Mouse (Mus musculus): ENCODE results near the gene Zfp978. TPM values are rescaled to one million over a fixed set of nuclear protein-coding genes. Genes with fewer than 3 reads are reported as not detected.
"Not testable (repeated sequence)": the region's sequence is repeated elsewhere in the genome, so short reads cannot be mapped to it uniquely, and the experiment has no call there.

Gene Zfp978
- polyA plus RNA-seq, 1 experiment from 2014 or later: not detected

DNA sequence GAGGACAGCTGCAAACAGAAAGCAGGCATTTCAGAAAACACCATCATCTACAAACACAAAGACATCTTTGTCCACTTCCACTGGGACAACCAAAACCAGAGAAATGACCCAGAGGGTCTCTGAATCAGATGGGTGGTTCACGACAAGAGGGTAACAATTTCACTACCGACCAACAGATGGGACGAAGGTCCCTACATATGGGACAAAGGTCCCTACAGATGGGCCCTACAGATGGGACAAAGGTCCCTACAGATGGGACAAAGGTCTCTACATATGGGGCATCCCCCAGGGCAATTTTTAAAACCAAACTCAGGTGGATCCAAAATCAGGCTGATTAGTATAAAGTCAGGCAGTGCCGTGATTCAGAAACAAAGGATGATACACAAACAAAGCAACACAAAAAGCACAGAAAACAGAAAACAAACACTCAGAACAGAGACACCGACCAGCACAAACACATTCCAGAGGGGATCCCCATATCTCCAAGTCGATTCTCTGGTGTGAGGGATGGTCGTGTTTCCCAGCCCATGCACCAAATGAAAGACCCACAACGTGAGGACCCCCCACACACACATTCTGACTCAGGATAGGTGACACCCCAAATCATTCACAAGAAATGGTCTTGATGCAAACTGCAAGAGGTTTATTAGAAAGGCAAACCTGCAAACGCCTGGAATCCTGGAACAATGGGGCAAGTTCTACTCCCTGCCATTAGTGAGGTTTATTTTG, 11.3 kb upstream of the Zfp978 start:
- WGBS: 84% methylated on average over 9 of the region's 9 CpGs
- not testable (repeated sequence) for H3K4me3 ChIP-seq (ENCODE audit: low read length); H3K9ac ChIP-seq (ENCODE audit: low read depth, low read length); ATAC-seq; H3K27ac ChIP-seq (ENCODE audit: low read length); H3K4me2 ChIP-seq (ENCODE audit: low read depth, low read length); H3K27me3 ChIP-seq (replicated peaks; ENCODE audit: control insufficient read depth, insufficient read depth, low read length); H3K36me3 ChIP-seq (ENCODE audit: control insufficient read depth, insufficient read depth, low read length); H3K4me1 ChIP-seq (ENCODE audit: control insufficient read depth, insufficient read depth, low read length)
- H3K9me3 ChIP-seq (ENCODE audit: control insufficient read depth, low read length): peaks cover 35% of the 10 kb centered on the region

DNA sequence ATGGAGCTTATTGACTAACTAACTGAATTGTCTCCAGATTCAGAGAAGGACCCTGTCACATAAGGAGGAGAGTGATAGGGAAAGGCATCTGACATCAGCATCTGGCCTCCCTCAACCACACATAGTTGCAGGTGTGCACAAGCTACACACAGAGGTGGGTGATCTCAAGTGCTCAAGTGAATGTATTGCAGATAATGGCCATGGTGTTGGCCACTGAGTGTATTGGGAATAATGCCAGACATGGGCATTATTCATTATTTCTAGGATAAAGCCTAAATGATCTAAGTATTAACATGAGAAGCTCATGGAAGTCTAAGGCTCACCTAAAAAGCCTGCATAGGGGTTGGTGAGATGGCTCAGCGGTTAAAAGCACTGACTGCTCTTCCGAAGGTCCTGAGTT, 10.6 kb upstream of the Zfp978 start:
- not testable (repeated sequence) for H3K4me2 ChIP-seq (ENCODE audit: low read depth, low read length); H3K27ac ChIP-seq (ENCODE audit: low read length); H3K9ac ChIP-seq (ENCODE audit: low read depth, low read length); H3K27me3 ChIP-seq (replicated peaks; ENCODE audit: control insufficient read depth, insufficient read depth, low read length); H3K4me3 ChIP-seq (ENCODE audit: low read length); H3K36me3 ChIP-seq (ENCODE audit: control insufficient read depth, insufficient read depth, low read length); ATAC-seq; H3K4me1 ChIP-seq (ENCODE audit: control insufficient read depth, insufficient read depth, low read length)
- WGBS: 87% methylated on average over 2 of the region's 2 CpGs
- H3K9me3 ChIP-seq (ENCODE audit: control insufficient read depth, low read length): peaks cover 35% of the 10 kb centered on the region

DNA sequence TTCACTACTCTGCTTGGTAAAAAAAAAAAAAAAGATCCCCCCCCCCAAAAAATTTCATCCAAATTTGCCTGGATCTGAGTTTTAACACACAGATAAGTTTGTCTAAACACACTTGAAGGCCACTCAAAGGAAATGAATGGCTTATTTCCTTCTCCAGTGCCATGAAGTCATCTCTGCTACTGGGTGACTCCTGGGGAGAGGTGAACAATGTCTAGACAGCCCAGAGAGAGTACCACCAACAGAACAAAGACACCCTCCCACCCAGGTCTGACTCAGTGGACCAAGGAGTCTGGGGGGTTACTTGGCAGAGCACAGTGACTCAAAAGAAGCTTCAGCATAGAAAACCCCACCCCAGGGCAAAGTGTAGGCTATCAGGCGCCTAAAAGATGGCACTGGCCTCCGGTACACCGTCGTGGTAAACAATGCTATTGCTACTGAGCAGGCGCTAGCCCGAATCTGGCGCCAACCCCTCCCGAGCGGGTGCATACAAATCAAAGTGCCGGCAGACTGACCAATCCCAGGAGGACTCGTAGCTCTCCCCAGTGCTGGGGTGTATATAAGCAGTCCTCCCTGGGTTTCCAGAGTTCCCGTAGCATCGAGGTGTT, 9.6 kb upstream of the Zfp978 start:
- H3K4me3 ChIP-seq (ENCODE audit: low read length); H3K27me3 ChIP-seq (replicated peaks; ENCODE audit: control insufficient read depth, insufficient read depth, low read length): not testable (repeated sequence)
- 82% methylated on average over 9 of the region's 13 CpGs for WGBS

GRCm38 (mm10) chr4:147353626-147354025, 7.5 kb upstream of the Zfp978 start:
- H3K9ac ChIP-seq (ENCODE audit: low read depth, low read length); H3K4me2 ChIP-seq (ENCODE audit: low read depth, low read length); H3K36me3 ChIP-seq (ENCODE audit: control insufficient read depth, insufficient read depth, low read length); H3K27me3 ChIP-seq (replicated peaks; ENCODE audit: control insufficient read depth, insufficient read depth, low read length); H3K4me1 ChIP-seq (ENCODE audit: control insufficient read depth, insufficient read depth, low read length); ATAC-seq; H3K27ac ChIP-seq (ENCODE audit: low read length); H3K4me3 ChIP-seq (ENCODE audit: low read length): not testable (repeated sequence)
- 75% methylated on average over 4 of the region's 4 CpGs for WGBS
- H3K9me3 ChIP-seq (ENCODE audit: control insufficient read depth, low read length): peaks cover 24% of the 10 kb centered on the region

More for the DNA sequence above, 9.6 kb upstream of the Zfp978 start:
- peaks cover 33% of the 10 kb centered on the region for H3K9me3 ChIP-seq (ENCODE audit: control insufficient read depth, low read length)
- not testable (repeated sequence) for H3K36me3 ChIP-seq (ENCODE audit: control insufficient read depth, insufficient read depth, low read length); H3K4me2 ChIP-seq (ENCODE audit: low read depth, low read length); H3K9ac ChIP-seq (ENCODE audit: low read depth, low read length); H3K27ac ChIP-seq (ENCODE audit: low read length); ATAC-seq; H3K4me1 ChIP-seq (ENCODE audit: control insufficient read depth, insufficient read depth, low read length)

DNA sequence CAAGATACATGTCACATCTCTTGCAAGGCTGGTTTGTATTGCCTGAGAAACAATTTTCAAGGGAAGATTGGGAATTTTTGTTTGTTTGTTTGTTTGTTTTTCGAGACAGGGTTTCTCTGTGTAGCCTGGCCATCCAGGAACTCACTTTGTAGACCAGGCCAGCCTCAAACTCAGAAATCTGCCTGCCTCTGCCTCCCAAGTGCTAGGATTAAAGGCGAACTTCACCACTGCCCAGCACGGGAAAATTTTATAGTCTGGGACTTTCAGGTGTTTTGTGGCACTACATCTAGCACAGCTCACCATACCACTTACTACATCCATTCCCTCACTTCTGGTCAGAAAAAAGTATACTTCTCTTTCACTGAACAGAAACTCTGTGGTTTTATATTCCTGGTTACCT, 5.1 kb upstream of the Zfp978 start:
- H3K9ac ChIP-seq (ENCODE audit: low read depth, low read length); H3K4me1 ChIP-seq (ENCODE audit: control insufficient read depth, insufficient read depth, low read length); H3K4me2 ChIP-seq (ENCODE audit: low read depth, low read length); ATAC-seq; H3K27me3 ChIP-seq (replicated peaks; ENCODE audit: control insufficient read depth, insufficient read depth, low read length); H3K36me3 ChIP-seq (ENCODE audit: control insufficient read depth, insufficient read depth, low read length); H3K27ac ChIP-seq (ENCODE audit: low read length); H3K4me3 ChIP-seq (ENCODE audit: low read length); H3K9me3 ChIP-seq (ENCODE audit: control insufficient read depth, low read length): not testable (repeated sequence)
- no CpG with 5 or more reads among the region's 3 CpGs for WGBS

DNA sequence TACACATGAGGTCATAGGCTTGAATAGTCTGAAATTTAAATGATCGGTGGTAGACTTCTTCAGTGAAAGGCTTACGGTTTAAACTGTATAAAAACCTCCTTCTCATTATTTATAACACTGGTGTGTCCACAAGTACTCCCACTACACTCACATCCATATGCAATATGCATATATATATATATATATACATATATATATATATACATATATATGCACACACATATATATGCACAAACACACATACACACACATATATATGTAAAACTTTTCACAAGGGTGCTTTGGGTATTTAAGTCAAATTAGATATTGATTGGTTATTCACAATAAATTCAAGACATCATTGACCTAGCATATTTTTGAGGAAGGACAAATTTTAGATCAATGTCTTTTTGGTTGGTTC, 3.9 kb upstream of the Zfp978 start:
- not testable (repeated sequence) for H3K27me3 ChIP-seq (replicated peaks; ENCODE audit: control insufficient read depth, insufficient read depth, low read length); H3K4me3 ChIP-seq (ENCODE audit: low read length); H3K27ac ChIP-seq (ENCODE audit: low read length); H3K4me1 ChIP-seq (ENCODE audit: control insufficient read depth, insufficient read depth, low read length); H3K36me3 ChIP-seq (ENCODE audit: control insufficient read depth, insufficient read depth, low read length); H3K9ac ChIP-seq (ENCODE audit: low read depth, low read length); H3K4me2 ChIP-seq (ENCODE audit: low read depth, low read length); H3K9me3 ChIP-seq (ENCODE audit: control insufficient read depth, low read length); ATAC-seq
- no CpG with 5 or more reads among the region's 2 CpGs for WGBS

GRCm38 (mm10) chr4:147361872-147362271, 769 bp downstream of the Zfp978 start:
- H3K36me3 ChIP-seq (ENCODE audit: control insufficient read depth, insufficient read depth, low read length); H3K4me3 ChIP-seq (ENCODE audit: low read length); ATAC-seq; H3K27me3 ChIP-seq (replicated peaks; ENCODE audit: control insufficient read depth, insufficient read depth, low read length); H3K4me2 ChIP-seq (ENCODE audit: low read depth, low read length); H3K27ac ChIP-seq (ENCODE audit: low read length); H3K9ac ChIP-seq (ENCODE audit: low read depth, low read length); H3K4me1 ChIP-seq (ENCODE audit: control insufficient read depth, insufficient read depth, low read length); H3K9me3 ChIP-seq (ENCODE audit: control insufficient read depth, low read length): not testable (repeated sequence)
- no CpG with 5 or more reads among the region's 1 CpGs for WGBS

DNA sequence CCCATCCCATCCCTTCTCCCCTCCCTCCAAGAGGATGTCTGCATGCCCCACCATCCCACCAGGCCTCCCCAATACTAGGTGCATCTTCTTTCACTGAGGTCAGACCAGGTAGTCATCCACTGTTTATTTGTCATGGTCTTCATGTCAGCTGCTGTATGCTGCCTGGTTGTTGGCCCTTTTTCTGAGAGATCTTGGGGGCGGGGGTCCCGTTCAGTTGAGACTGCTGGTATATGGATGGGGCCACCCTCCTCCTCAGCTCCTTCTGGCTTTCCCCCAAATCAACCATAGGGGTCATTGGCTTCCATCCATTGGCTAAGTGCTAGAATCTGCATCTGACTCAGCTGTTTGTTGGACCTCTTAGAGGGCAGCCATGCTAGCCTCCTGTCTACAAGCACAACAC, 8.5 kb downstream of the Zfp978 start:
- not testable (repeated sequence) for H3K9ac ChIP-seq (ENCODE audit: low read depth, low read length); ATAC-seq; H3K4me1 ChIP-seq (ENCODE audit: control insufficient read depth, insufficient read depth, low read length); H3K4me2 ChIP-seq (ENCODE audit: low read depth, low read length); H3K27ac ChIP-seq (ENCODE audit: low read length); H3K27me3 ChIP-seq (replicated peaks; ENCODE audit: control insufficient read depth, insufficient read depth, low read length); H3K4me3 ChIP-seq (ENCODE audit: low read length); H3K36me3 ChIP-seq (ENCODE audit: control insufficient read depth, insufficient read depth, low read length); H3K9me3 ChIP-seq (ENCODE audit: control insufficient read depth, low read length)
- no CpG with 5 or more reads among the region's 2 CpGs for WGBS

GRCm38 (mm10) chr4:147383199-147383598, 22.1 kb downstream of the Zfp978 start:
- not testable (repeated sequence) for H3K9ac ChIP-seq (ENCODE audit: low read depth, low read length); H3K27me3 ChIP-seq (replicated peaks; ENCODE audit: control insufficient read depth, insufficient read depth, low read length); H3K9me3 ChIP-seq (ENCODE audit: control insufficient read depth, low read length); H3K4me3 ChIP-seq (ENCODE audit: low read length); H3K4me2 ChIP-seq (ENCODE audit: low read depth, low read length); H3K27ac ChIP-seq (ENCODE audit: low read length); H3K36me3 ChIP-seq (ENCODE audit: control insufficient read depth, insufficient read depth, low read length); ATAC-seq; H3K4me1 ChIP-seq (ENCODE audit: control insufficient read depth, insufficient read depth, low read length)
- 80% methylated on average over 2 of the region's 4 CpGs for WGBS

GRCm38 (mm10) chr4:147397201-147397600, 36.1 kb downstream of the Zfp978 start:
- H3K9ac ChIP-seq (ENCODE audit: low read depth, low read length); ATAC-seq; H3K36me3 ChIP-seq (ENCODE audit: control insufficient read depth, insufficient read depth, low read length); H3K4me1 ChIP-seq (ENCODE audit: control insufficient read depth, insufficient read depth, low read length); H3K27ac ChIP-seq (ENCODE audit: low read length); H3K4me2 ChIP-seq (ENCODE audit: low read depth, low read length); H3K27me3 ChIP-seq (replicated peaks; ENCODE audit: control insufficient read depth, insufficient read depth, low read length); H3K4me3 ChIP-seq (ENCODE audit: low read length): not testable (repeated sequence)
- H3K9me3 ChIP-seq (ENCODE audit: control insufficient read depth, low read length): peaks cover 17% of the 10 kb centered on the region
- WGBS: 91% methylated on average over 3 of the region's 3 CpGs
